Mouse (Mus musculus): Measurements from ENCODE around the gene Txnrd1. TPM values are rescaled to one million over a fixed set of nuclear protein-coding genes. Genes with fewer than 3 reads are reported as not detected.

Txnrd1 gene
- polyA plus RNA-seq, 1 experiment from 2014 or later = 163 TPM

- TF ChIP-seq CTCF (IDR thresholded peaks at IDR 0.05; ENCODE audit: low read depth) = no peak
- Histone ChIP-seq H3K4me3 (ENCODE audit: low read depth, low read length) (no peak overlapping the region), H3K36me3 (ENCODE audit: insufficient read depth) (no peaks in the 10 kb centered on the region), H3K27ac (ENCODE audit: low read depth) (no peak overlapping the region), H3K4me1 (ENCODE audit: insufficient read depth) (no peaks in the 10 kb centered on the region), H3K4me2 (no peak overlapping the region), H3K9me3 (ENCODE audit: low read depth, low read length) (no peaks in the 10 kb centered on the region), H3K27me3 (ENCODE audit: insufficient read depth, low read length) (no peaks in the 10 kb centered on the region), H3K9ac (no peak overlapping the region)
- DNase-seq (no peak), ATAC-seq (ENCODE audit: insufficient read depth) (no peak)
- WGBS = 86% methylated on average over 6 of the region's 6 CpGs
These were observed 18.0 kb downstream of the Txnrd1 start for GRCm38 (mm10) chr10:82851751-82852150.

GRCm38 (mm10) chr10:82858032-82858680 is 24.4 kb downstream of the Txnrd1 start:
- Histone ChIP-seq H3K27me3 (ENCODE audit: insufficient read depth, low read length) (no peaks in the 10 kb centered on the region), H3K27ac (ENCODE audit: low read depth) (peak overlapping the region; percentile 98), H3K9me3 (ENCODE audit: low read depth, low read length) (no peaks in the 10 kb centered on the region), H3K9ac (peak overlapping the region; percentile 87), H3K4me2 (peak overlapping the region; percentile 90), H3K4me3 (ENCODE audit: low read depth, low read length) (peak overlapping the region; percentile 73), H3K4me1 (ENCODE audit: insufficient read depth) (peaks cover 5% of the 10 kb centered on the region; the same call in 1 of the 2 replicates), H3K36me3 (ENCODE audit: insufficient read depth) (peaks cover 7% of the 10 kb centered on the region; the same call in 1 of the 2 replicates)
- WGBS = 40% methylated on average over 10 of the region's 10 CpGs
- no peak for ATAC-seq (ENCODE audit: insufficient read depth)
- DNase-seq = peak; percentile 30
- no peak for TF ChIP-seq CTCF (IDR thresholded peaks at IDR 0.05; ENCODE audit: low read depth)

DNA sequence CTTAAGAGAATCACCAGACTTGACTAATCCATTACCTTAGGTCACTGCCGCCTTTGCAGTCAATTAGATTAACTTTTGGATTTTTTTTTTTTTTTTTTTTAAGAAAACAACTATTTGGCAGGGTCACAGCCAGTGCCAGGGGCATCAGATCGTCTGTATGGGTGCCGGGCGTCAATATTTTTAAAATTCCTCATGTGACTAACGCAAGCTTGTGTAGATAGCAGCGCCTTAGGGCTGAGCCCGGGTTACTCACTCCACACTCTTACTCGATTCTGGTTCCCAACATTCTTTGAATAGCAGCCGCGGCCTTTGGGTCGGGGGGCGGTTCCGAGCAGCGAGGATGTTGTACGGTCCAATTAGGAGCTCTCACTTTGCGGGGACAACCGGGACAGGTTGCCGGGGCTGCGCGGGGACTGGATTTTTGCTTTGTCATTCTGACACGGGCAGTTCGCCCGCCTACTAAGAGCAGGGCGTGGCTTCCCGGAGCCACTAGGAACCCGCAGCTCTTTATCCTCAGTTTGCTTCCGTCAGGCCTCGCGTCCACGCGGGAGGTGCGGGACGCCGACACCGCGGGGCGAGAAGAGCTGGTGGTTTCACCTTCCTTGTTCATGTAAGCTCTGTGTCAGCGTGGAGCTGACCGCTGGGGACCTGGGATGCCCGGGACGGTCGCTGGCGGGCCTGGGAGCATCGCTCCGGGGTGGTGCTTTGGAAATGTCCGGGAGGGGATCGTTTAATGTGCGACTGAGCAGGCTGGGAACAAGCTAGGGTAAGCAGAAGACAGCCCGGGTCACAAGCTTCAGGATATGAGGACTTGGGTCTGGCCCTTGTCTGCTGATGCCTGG is 25.2 kb downstream of the Txnrd1 start:
- Histone ChIP-seq H3K4me2 (peak overlapping the region; percentile 90), H3K9me3 (ENCODE audit: low read depth, low read length) (no peaks in the 10 kb centered on the region), H3K36me3 (ENCODE audit: insufficient read depth) (peaks cover 13% of the 10 kb centered on the region), H3K27ac (ENCODE audit: low read depth) (peak overlapping the region; percentile 98), H3K9ac (peak overlapping the region; percentile 87), H3K4me1 (ENCODE audit: insufficient read depth) (peaks cover 5% of the 10 kb centered on the region; the same call in 1 of the 2 replicates), H3K4me3 (ENCODE audit: low read depth, low read length) (peak overlapping the region; percentile 73), H3K27me3 (ENCODE audit: insufficient read depth, low read length) (no peaks in the 10 kb centered on the region)
- peak; percentile 95 for DNase-seq
- ATAC-seq (ENCODE audit: insufficient read depth) = peak; percentile 83
- WGBS = under 1% methylated on average over 49 of the region's 49 CpGs
- TF ChIP-seq CTCF (IDR thresholded peaks at IDR 0.05; ENCODE audit: low read depth) = no peak

GRCm38 (mm10) chr10:82859533-82859915 is 25.8 kb downstream of the Txnrd1 start:
- H3K9ac ChIP-seq = peak overlapping the region; percentile 87
- H3K4me2 ChIP-seq = peak overlapping the region; percentile 90
- no peaks in the 10 kb centered on the region for H3K9me3 ChIP-seq (ENCODE audit: low read depth, low read length)
- peaks cover 5% of the 10 kb centered on the region; the same call in 1 of the 2 replicates for H3K4me1 ChIP-seq (ENCODE audit: insufficient read depth)
- under 1% methylated on average over 8 of the region's 8 CpGs for WGBS
- H3K36me3 ChIP-seq (ENCODE audit: insufficient read depth) = peaks cover 19% of the 10 kb centered on the region
- no peaks in the 10 kb centered on the region for H3K27me3 ChIP-seq (ENCODE audit: insufficient read depth, low read length)
- H3K27ac ChIP-seq (ENCODE audit: low read depth) = peak overlapping the region; percentile 98
- TF ChIP-seq CTCF (IDR thresholded peaks at IDR 0.05; ENCODE audit: low read depth) = peak; percentile 40; the same call in 1 of the 2 replicates
- H3K4me3 ChIP-seq (ENCODE audit: low read depth, low read length) = peak overlapping the region; percentile 73
- peak; percentile 60; the same call in 1 of the 2 replicates for ATAC-seq (ENCODE audit: insufficient read depth)
- DNase-seq = peak; percentile 74

GRCm38 (mm10) chr10:82860181-82860928 is 26.6 kb downstream of the Txnrd1 start:
- WGBS = under 1% methylated on average over 42 of the region's 50 CpGs
- H3K4me1 ChIP-seq (ENCODE audit: insufficient read depth) = peaks cover 5% of the 10 kb centered on the region; the same call in 1 of the 2 replicates
- H3K27me3 ChIP-seq (ENCODE audit: insufficient read depth, low read length) = no peaks in the 10 kb centered on the region
- peak overlapping the region; percentile 90 for H3K4me2 ChIP-seq
- H3K36me3 ChIP-seq (ENCODE audit: insufficient read depth) = peaks cover 25% of the 10 kb centered on the region
- no peaks in the 10 kb centered on the region for H3K9me3 ChIP-seq (ENCODE audit: low read depth, low read length)
- peak overlapping the region; percentile 73 for H3K4me3 ChIP-seq (ENCODE audit: low read depth, low read length)
- ATAC-seq (ENCODE audit: insufficient read depth) = peak; percentile 67
- no peak for TF ChIP-seq CTCF (IDR thresholded peaks at IDR 0.05; ENCODE audit: low read depth)
- peak overlapping the region; percentile 98 for H3K27ac ChIP-seq (ENCODE audit: low read depth)
- peak; percentile 85 for DNase-seq
- peak overlapping the region; percentile 87 for H3K9ac ChIP-seq

DNA sequence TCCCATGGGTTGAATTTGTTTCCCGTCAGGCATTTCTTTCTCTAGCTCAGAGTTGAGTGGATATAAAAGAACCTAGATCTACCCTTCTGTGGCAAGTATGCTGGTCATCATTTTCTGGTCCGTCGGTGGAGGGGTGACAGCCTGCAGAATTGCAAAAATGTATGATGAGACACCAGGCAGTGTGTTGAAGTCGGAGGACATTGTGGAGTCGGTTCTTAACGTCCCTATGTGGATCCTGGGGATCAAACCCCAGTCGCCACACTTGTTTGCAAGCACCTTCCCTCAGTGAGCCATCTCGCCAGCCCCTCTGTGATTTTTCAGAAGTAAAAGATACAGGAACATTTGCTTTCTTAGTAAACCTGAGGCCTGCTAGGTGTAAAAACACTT is 27.2 kb downstream of the Txnrd1 start:
- peaks cover 29% of the 10 kb centered on the region for H3K36me3 ChIP-seq (ENCODE audit: insufficient read depth)
- no peaks in the 10 kb centered on the region for H3K27me3 ChIP-seq (ENCODE audit: insufficient read depth, low read length)
- peak overlapping the region; percentile 90 for H3K4me2 ChIP-seq
- H3K27ac ChIP-seq (ENCODE audit: low read depth) = peak overlapping the region; percentile 98
- ATAC-seq (ENCODE audit: insufficient read depth) = no peak
- peaks cover 5% of the 10 kb centered on the region; the same call in 1 of the 2 replicates for H3K4me1 ChIP-seq (ENCODE audit: insufficient read depth)
- peak overlapping the region; percentile 73 for H3K4me3 ChIP-seq (ENCODE audit: low read depth, low read length)
- H3K9me3 ChIP-seq (ENCODE audit: low read depth, low read length) = no peaks in the 10 kb centered on the region
- DNase-seq = peak; percentile 39
- H3K9ac ChIP-seq = peak overlapping the region; percentile 87
- WGBS = 3% methylated on average over 8 of the region's 8 CpGs
- no peak for TF ChIP-seq CTCF (IDR thresholded peaks at IDR 0.05; ENCODE audit: low read depth)

All from lung, embryonic 14.5 days (tissue).